Mouse (Mus musculus): ENCODE results near the gene Tirap. TPM values are rescaled to one million over a fixed set of nuclear protein-coding genes. Genes with fewer than 3 reads are reported as not detected.
"Not testable (repeated sequence)": the region's sequence is repeated elsewhere in the genome, so short reads cannot be mapped to it uniquely, and the experiment has no call there.

The Tirap gene
- polyA plus RNA-seq, 1 experiment from 2014 or later: 14.1 TPM

GRCm38 (mm10) chr9:35148822-35149221, 51.3 kb downstream of the Tirap start:
- not testable (repeated sequence) for H3K27me3 ChIP-seq (replicated peaks; ENCODE audit: control insufficient read depth, insufficient read depth, low read length)

GRCm38 (mm10) chr9:35147261-35147660, 52.8 kb downstream of the Tirap start:
- H3K9ac ChIP-seq (ENCODE audit: low read length); H3K27me3 ChIP-seq (replicated peaks; ENCODE audit: control insufficient read depth, insufficient read depth, low read length); ATAC-seq (replicated peaks; ENCODE audit: low FRiP score, low TSS enrichment, low read depth); H3K4me1 ChIP-seq (replicated peaks; ENCODE audit: control insufficient read depth, insufficient read depth, low read length); H3K27ac ChIP-seq (ENCODE audit: low read depth); H3K4me2 ChIP-seq (ENCODE audit: low read length); H3K36me3 ChIP-seq (ENCODE audit: control insufficient read depth, insufficient read depth, low read length); DNase-seq (ENCODE audit: low spot score); H3K9me3 ChIP-seq (ENCODE audit: control insufficient read depth, low read length); H3K4me3 ChIP-seq (ENCODE audit: low read depth, low read length): not testable (repeated sequence)
- WGBS: 92% methylated on average over 14 of the region's 14 CpGs

More at GRCm38 (mm10) chr9:35148822-35149221, 51.3 kb downstream of the Tirap start:
- not testable (repeated sequence) for H3K36me3 ChIP-seq (ENCODE audit: control insufficient read depth, insufficient read depth, low read length); H3K9ac ChIP-seq (ENCODE audit: low read length); H3K27ac ChIP-seq (ENCODE audit: low read depth); DNase-seq (ENCODE audit: low spot score); H3K9me3 ChIP-seq (ENCODE audit: control insufficient read depth, low read length); H3K4me2 ChIP-seq (ENCODE audit: low read length); H3K4me1 ChIP-seq (replicated peaks; ENCODE audit: control insufficient read depth, insufficient read depth, low read length); H3K4me3 ChIP-seq (ENCODE audit: low read depth, low read length); ATAC-seq (replicated peaks; ENCODE audit: low FRiP score, low TSS enrichment, low read depth)

- 92% methylated on average over 1 of the region's 1 CpGs for WGBS
- H3K4me2 ChIP-seq (ENCODE audit: low read length): no peak overlapping the region
- no peaks in the 10 kb centered on the region for H3K4me1 ChIP-seq (replicated peaks; ENCODE audit: control insufficient read depth, insufficient read depth, low read length)
- H3K4me3 ChIP-seq (ENCODE audit: low read depth, low read length): no peak overlapping the region
- no peaks in the 10 kb centered on the region for H3K27me3 ChIP-seq (replicated peaks; ENCODE audit: control insufficient read depth, insufficient read depth, low read length)
- H3K9me3 ChIP-seq (ENCODE audit: control insufficient read depth, low read length): no peaks in the 10 kb centered on the region
- H3K36me3 ChIP-seq (ENCODE audit: control insufficient read depth, insufficient read depth, low read length): no peaks in the 10 kb centered on the region
- H3K27ac ChIP-seq (ENCODE audit: low read depth): no peak overlapping the region
- ATAC-seq (replicated peaks; ENCODE audit: low FRiP score, low TSS enrichment, low read depth) (no peak), DNase-seq (ENCODE audit: low spot score) (no peak)
- H3K9ac ChIP-seq (ENCODE audit: low read length): no peak overlapping the region
Observed at GRCm38 (mm10) chr9:35145829-35146228, 54.3 kb downstream of the Tirap start.

- Histone ChIP-seq H3K27ac (ENCODE audit: low read depth) (no peak overlapping the region), H3K4me3 (ENCODE audit: low read depth, low read length) (no peak overlapping the region), H3K9me3 (ENCODE audit: control insufficient read depth, low read length) (no peaks in the 10 kb centered on the region), H3K36me3 (ENCODE audit: control insufficient read depth, insufficient read depth, low read length) (no peaks in the 10 kb centered on the region), H3K9ac (ENCODE audit: low read length) (no peak overlapping the region), H3K27me3 (replicated peaks; ENCODE audit: control insufficient read depth, insufficient read depth, low read length) (no peaks in the 10 kb centered on the region), H3K4me1 (replicated peaks; ENCODE audit: control insufficient read depth, insufficient read depth, low read length) (no peaks in the 10 kb centered on the region), H3K4me2 (ENCODE audit: low read length) (no peak overlapping the region)
- ATAC-seq (replicated peaks; ENCODE audit: low FRiP score, low TSS enrichment, low read depth) (no peak), DNase-seq (ENCODE audit: low spot score) (no peak)
- 86% methylated on average over 9 of the region's 9 CpGs for WGBS
Observed at GRCm38 (mm10) chr9:35145118-35145517, 55.0 kb downstream of the Tirap start.

- Histone ChIP-seq H3K27ac (ENCODE audit: low read depth) (no peak overlapping the region), H3K4me2 (ENCODE audit: low read length) (no peak overlapping the region), H3K9me3 (ENCODE audit: control insufficient read depth, low read length) (no peaks in the 10 kb centered on the region), H3K27me3 (replicated peaks; ENCODE audit: control insufficient read depth, insufficient read depth, low read length) (no peaks in the 10 kb centered on the region), H3K4me1 (replicated peaks; ENCODE audit: control insufficient read depth, insufficient read depth, low read length) (no peaks in the 10 kb centered on the region), H3K9ac (ENCODE audit: low read length) (no peak overlapping the region), H3K4me3 (ENCODE audit: low read depth, low read length) (no peak overlapping the region), H3K36me3 (ENCODE audit: control insufficient read depth, insufficient read depth, low read length) (no peaks in the 10 kb centered on the region)
- DNase-seq (ENCODE audit: low spot score) (no peak), ATAC-seq (replicated peaks; ENCODE audit: low FRiP score, low TSS enrichment, low read depth) (no peak)
- WGBS: 69% methylated on average over 2 of the region's 2 CpGs
Observed at GRCm38 (mm10) chr9:35142221-35142620, 57.9 kb downstream of the Tirap start.

- Histone ChIP-seq H3K4me2 (ENCODE audit: low read length) (no peak overlapping the region), H3K36me3 (ENCODE audit: control insufficient read depth, insufficient read depth, low read length) (peaks cover 4% of the 10 kb centered on the region; the same call in 1 of the 2 replicates), H3K27me3 (replicated peaks; ENCODE audit: control insufficient read depth, insufficient read depth, low read length) (no peaks in the 10 kb centered on the region), H3K4me1 (replicated peaks; ENCODE audit: control insufficient read depth, insufficient read depth, low read length) (no peaks in the 10 kb centered on the region), H3K4me3 (ENCODE audit: low read depth, low read length) (no peak overlapping the region), H3K9ac (ENCODE audit: low read length) (no peak overlapping the region), H3K27ac (ENCODE audit: low read depth) (no peak overlapping the region), H3K9me3 (ENCODE audit: control insufficient read depth, low read length) (no peaks in the 10 kb centered on the region)
- no peak for DNase-seq (ENCODE audit: low spot score)
- no peak for ATAC-seq (replicated peaks; ENCODE audit: low FRiP score, low TSS enrichment, low read depth)
- WGBS: 83% methylated on average over 5 of the region's 5 CpGs
Observed at GRCm38 (mm10) chr9:35139231-35139744, 60.8 kb downstream of the Tirap start.

GRCm38 (mm10) chr9:35138029-35138428, 62.1 kb downstream of the Tirap start:
- Histone ChIP-seq H3K27ac (ENCODE audit: low read depth) (no peak overlapping the region), H3K4me1 (replicated peaks; ENCODE audit: control insufficient read depth, insufficient read depth, low read length) (no peaks in the 10 kb centered on the region), H3K9me3 (ENCODE audit: control insufficient read depth, low read length) (no peaks in the 10 kb centered on the region), H3K9ac (ENCODE audit: low read length) (no peak overlapping the region), H3K4me2 (ENCODE audit: low read length) (no peak overlapping the region), H3K4me3 (ENCODE audit: low read depth, low read length) (no peak overlapping the region), H3K27me3 (replicated peaks; ENCODE audit: control insufficient read depth, insufficient read depth, low read length) (no peaks in the 10 kb centered on the region), H3K36me3 (ENCODE audit: control insufficient read depth, insufficient read depth, low read length) (peaks cover 4% of the 10 kb centered on the region; the same call in 1 of the 2 replicates)
- WGBS: 79% methylated on average over 7 of the region's 7 CpGs
- DNase-seq (ENCODE audit: low spot score): no peak
- ATAC-seq (replicated peaks; ENCODE audit: low FRiP score, low TSS enrichment, low read depth): no peak

- Histone ChIP-seq H3K4me3 (ENCODE audit: low read depth, low read length) (no peak overlapping the region), H3K9ac (ENCODE audit: low read length) (no peak overlapping the region), H3K27ac (ENCODE audit: low read depth) (no peak overlapping the region), H3K27me3 (replicated peaks; ENCODE audit: control insufficient read depth, insufficient read depth, low read length) (no peaks in the 10 kb centered on the region), H3K36me3 (ENCODE audit: control insufficient read depth, insufficient read depth, low read length) (peaks cover 4% of the 10 kb centered on the region; the same call in 1 of the 2 replicates), H3K4me1 (replicated peaks; ENCODE audit: control insufficient read depth, insufficient read depth, low read length) (no peaks in the 10 kb centered on the region), H3K9me3 (ENCODE audit: control insufficient read depth, low read length) (no peaks in the 10 kb centered on the region), H3K4me2 (ENCODE audit: low read length) (no peak overlapping the region)
- DNase-seq (ENCODE audit: low spot score): no peak
- WGBS: 65% methylated on average over 6 of the region's 6 CpGs
- ATAC-seq (replicated peaks; ENCODE audit: low FRiP score, low TSS enrichment, low read depth): no peak
Observed at GRCm38 (mm10) chr9:35135575-35135974, 64.5 kb downstream of the Tirap start.

Measured in intestine, embryonic 14.5 days (tissue).